Mouse (Mus musculus) megakaryocyte, adult 5-6 weeks (primary cell): ENCODE results near the gene Ceacam19. TPM values are rescaled to one million over a fixed set of nuclear protein-coding genes. Genes with fewer than 3 reads are reported as not detected.
A peak's percentile ranks its signal among the peaks of the same experiment; 100 is the strongest.
"Not testable (repeated sequence)": the region's sequence is repeated elsewhere in the genome, so short reads cannot be mapped to it uniquely, and the experiment has no call there.

ENCODE experiments used
- ATAC-seq: 2 replicates; pipeline ENCODE4 v1.8.0; 2016; ENCODE audit warnings: mild to moderate bottlenecking, inconsistent platforms; ENCODE audit not compliant: poor library complexity, severe bottlenecking
- total RNA-seq, 2 experiments: library from RNA; stranded (forward) in 1 of 2; stranded (reverse) in 1 of 2; fragments of 153-499, 151-499 nt in 1 of 2; fragments of 221-1000, 200-1000 nt in 1 of 2; gene quantifications; 2 replicates each; pipeline versions ENCODE4 v1.2.3 to v1.2.4; 2015 to 2017

Ceacam19 gene
- 1.2 and 1.3 TPM in 2 replicates for total RNA-seq (2015)
- 1.6 and 2.4 TPM in 2 replicates for total RNA-seq (2017)

- peak; percentile 49; the same call in 1 of the 2 replicates for ATAC-seq
Observed at GRCm38 (mm10) chr7:19887849-19888248, at the start of gene Ceacam19. Gene Ceacam19, minus strand, starts transcription at chr7:19887965.

DNA sequence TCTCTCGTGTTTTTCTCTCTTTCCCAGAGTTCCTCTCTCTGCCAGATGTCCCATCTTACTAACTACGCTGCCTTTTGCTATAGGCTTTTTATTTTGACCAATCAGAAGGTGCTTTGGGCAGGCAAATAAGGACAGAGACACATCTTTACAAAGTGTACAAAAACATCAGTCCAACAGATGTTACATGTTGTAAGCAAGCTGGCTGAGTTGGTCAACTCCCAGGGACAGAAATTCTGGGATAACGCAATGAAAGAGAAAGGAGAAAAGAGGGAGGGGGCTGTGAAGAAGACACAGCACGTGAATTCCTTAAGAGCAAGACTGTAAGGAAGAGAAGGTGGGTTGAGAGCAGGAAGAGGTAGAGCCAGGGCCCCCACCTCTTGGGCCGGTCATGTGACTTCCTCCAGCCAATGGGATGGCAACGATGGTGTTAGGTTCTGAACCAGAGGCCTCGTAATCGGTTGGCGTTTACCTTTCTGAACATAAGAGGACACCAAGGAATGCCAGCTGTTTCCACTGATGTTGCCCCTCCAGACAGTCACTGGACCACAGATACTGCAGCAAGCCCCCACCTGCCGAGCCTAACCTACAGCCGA lies 49.6 kb upstream of the Ceacam19 start:
- no peak for ATAC-seq

- ATAC-seq: no peak
Observed at GRCm38 (mm10) chr7:19935961-19936360, 48.2 kb upstream of the Ceacam19 start.

- ATAC-seq: peak; percentile 53
Observed at GRCm38 (mm10) chr7:19935171-19935751, 47.5 kb upstream of the Ceacam19 start.

GRCm38 (mm10) chr7:19932877-19933809 lies 45.4 kb upstream of the Ceacam19 start:
- peak; percentile 59 for ATAC-seq

GRCm38 (mm10) chr7:19932133-19932876 lies 44.5 kb upstream of the Ceacam19 start:
- peak; percentile 26; the same call in 1 of the 2 replicates for ATAC-seq

- not testable (repeated sequence) for ATAC-seq
Observed at GRCm38 (mm10) chr7:19930481-19930880, 42.7 kb upstream of the Ceacam19 start.

- no peak for ATAC-seq
Observed at GRCm38 (mm10) chr7:19928486-19928885, 40.7 kb upstream of the Ceacam19 start.

DNA sequence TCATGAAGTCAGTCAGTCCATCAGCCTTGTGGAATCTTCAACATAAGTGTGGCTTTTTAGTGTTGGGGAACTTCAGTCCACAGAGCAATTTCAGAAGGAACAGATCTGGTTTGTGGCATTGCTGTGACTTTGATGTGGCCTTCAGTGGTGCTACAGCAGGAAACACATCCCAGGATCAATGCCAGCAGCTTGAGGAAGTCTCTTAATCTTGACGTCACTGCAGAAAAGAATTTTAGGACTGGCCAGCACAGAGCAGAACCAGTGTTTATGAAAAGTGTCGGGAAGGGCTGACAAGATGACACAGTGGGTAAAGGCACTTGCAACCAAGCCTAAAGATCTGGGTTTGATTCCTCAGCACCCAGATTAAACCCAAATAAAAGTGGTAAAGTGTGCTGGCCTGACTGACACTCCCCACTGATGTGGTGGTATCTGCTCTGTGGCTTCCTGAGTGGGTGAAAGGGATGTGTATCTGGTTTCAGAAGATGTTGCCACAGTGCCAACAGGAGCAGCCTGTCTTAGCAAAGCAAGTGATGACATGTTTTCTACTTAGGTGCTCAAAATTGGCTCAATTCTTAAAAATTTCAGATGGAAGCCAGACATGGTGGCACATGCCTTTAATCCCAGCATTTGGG lies 39.2 kb upstream of the Ceacam19 start:
- peak; percentile 72 for ATAC-seq

DNA sequence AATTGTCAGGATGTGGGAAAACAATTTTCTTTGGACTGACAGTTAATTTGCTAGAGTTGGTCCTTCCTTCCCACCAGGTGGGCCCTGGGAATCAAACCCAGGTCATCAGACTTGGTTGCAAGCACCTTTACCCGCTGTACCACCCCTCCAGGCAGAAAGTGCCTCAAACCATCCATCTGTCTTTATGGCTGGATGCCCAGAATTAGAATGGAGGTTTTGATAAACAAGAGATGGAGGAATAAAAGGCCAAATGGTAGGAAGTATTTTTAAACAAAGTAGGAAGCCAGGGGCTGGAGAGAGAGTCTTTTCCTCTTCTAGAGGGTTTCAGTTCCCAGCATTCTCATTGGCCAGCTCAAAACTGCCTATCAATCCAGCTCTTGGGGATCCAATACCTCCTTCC lies 37.6 kb upstream of the Ceacam19 start:
- ATAC-seq: no peak

GRCm38 (mm10) chr7:19923797-19924196 lies 36.0 kb upstream of the Ceacam19 start:
- no peak for ATAC-seq

DNA sequence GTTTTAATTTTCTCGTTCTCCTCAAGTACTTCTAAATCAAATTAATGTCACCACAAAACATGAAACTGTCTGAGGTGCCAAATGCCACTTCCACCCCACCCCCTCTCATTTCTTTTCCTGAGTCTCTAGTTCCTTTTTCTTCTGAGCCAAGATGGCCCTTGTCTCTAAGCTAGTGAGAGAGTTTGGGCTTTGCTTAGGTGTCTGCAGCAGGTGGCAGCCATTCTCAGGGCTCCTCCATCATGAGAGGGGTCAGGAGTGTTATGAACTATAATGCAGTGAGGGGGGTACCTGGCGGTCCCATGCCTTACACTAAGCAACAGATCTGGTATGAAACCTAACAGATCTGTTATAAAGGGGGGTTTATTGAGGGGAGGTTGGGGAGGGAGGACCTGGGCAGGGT lies 35.6 kb upstream of the Ceacam19 start:
- peak; percentile 41; the same call in 1 of the 2 replicates for ATAC-seq

DNA sequence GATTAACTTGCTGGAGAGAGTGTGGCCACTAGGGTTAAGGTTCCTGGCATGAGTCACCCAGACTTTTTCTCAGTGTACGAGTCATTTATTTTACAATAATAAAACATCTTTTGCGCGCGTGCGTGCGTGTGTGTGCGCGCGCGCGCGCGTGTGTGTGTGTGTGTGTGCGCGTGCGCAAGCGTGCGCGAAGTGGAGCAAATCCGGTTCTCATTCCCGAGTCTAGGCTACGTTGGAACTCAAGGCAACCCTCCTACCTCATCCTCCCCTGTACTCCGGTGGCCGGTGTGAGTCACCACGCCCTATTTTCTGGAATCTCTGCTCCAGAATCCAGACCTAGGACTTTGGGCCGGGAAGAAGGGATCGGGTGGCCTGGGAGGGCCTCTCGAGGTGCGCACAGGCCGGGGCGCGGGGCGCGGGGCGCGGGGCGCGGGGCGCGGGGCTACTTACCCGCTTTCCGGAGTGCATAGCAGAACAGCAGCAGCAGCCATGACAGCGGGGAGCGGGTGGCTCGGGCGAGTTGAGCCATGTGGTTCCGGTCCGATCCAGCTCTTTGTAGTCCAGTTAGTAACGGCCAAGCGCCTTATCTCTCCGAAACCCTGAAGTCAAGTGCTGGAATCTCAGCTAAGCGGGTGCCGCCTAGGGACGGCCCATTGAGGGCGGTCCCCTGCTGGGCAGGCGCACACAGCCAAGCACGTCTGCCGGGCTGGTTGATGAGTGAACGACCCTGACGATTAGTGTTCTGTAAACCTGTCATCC lies 32.9 kb upstream of the Ceacam19 start, which contains the start of gene Pvr:
Gene Pvr, minus strand, starts transcription at position 655 of the 756 bp plus-strand sequence.
- peak; percentile 79 for ATAC-seq

DNA sequence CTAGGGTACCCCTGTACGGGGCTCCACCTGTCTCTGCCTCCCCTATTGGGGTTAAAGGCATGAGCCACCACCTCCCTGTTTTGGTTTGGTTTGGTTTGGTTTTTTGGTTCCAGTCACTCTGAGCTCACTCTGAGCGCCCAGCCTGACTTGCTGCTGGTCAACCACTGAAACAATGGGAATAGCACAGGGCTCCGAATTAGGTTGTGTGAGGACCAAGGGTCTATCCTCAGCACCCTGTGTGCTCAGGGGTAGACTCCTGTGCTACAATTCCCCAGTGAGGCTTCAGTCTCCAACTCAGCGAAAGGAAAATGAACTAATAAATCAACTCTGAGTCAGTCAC lies 32.4 kb upstream of the Ceacam19 start:
- ATAC-seq: no peak

DNA sequence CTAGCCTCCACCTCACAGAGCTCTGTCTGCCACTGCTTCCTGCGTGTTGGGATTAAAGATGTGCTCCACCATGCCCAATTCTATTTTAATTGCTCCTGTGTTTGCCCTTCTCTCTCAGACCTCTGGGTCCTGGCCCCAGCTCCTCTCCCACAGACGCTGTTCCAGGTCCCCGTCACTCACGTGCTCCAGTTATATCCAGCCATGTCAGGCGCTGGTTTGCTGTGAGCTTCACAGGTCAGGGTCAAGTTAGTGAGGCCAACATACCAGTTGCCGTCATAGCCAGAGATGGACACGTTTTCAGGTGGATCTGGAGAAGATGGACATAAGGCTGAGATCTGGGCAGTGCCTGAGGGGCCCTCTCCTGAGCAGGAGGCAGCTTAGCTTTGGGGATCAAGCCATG lies 26.8 kb upstream of the Ceacam19 start:
- no peak for ATAC-seq

DNA sequence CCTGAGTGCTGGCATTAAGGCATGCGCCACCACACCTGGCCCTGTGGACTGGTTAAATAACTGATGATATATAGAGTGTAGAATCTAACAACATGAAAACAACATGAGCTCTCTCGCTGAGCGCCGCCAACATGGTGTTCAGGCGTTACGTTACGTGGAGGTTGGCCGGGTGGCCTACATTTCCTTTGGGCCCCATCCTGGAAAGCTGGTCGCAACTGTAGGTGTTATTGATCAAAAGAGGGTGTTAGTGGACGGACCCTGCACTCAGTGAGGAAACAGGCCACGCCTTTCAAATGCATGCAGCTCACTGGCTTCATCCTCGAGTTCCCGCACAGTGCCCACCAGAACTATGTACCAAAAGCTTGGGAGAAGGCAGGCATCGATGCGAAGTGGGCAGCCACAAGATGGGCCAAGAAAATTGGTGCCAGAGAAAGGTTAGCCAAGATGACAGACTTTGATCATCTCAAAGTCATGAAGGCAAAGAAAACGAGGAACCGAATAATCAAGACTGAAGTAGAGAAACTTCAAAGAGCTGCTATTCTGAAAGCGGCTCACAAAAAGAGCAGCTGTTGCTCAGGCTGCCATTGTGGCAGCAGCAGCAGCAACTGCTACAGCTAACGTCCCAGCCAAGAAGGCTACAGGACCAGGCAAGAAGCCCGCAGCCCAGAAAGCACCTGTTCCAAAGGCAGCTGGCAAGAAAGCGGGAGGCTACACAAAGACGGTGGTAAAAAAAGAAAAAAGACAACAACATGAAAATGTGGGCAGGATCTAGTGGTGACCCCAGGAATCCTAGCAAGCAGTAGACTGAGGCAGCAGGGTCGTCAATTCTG lies 24.1 kb upstream of the Ceacam19 start:
- no peak for ATAC-seq

DNA sequence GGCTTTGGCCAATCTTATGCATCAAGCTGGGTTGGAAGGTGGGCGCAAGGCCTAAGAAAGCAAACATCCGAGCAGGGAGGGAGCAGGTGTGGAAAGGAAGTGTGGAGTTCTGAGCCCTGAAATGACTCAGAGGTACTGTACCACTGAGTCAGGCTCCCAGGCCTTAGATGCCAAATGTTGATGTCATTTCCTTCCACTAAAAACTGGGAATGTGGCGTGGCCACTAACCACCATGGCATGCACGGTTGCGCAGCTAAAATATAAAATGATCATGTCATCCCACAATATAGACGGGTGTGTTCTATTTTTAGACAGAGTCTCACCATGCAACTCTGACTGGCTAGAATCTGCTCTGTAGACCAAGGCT lies 23.5 kb upstream of the Ceacam19 start:
- ATAC-seq: no peak

DNA sequence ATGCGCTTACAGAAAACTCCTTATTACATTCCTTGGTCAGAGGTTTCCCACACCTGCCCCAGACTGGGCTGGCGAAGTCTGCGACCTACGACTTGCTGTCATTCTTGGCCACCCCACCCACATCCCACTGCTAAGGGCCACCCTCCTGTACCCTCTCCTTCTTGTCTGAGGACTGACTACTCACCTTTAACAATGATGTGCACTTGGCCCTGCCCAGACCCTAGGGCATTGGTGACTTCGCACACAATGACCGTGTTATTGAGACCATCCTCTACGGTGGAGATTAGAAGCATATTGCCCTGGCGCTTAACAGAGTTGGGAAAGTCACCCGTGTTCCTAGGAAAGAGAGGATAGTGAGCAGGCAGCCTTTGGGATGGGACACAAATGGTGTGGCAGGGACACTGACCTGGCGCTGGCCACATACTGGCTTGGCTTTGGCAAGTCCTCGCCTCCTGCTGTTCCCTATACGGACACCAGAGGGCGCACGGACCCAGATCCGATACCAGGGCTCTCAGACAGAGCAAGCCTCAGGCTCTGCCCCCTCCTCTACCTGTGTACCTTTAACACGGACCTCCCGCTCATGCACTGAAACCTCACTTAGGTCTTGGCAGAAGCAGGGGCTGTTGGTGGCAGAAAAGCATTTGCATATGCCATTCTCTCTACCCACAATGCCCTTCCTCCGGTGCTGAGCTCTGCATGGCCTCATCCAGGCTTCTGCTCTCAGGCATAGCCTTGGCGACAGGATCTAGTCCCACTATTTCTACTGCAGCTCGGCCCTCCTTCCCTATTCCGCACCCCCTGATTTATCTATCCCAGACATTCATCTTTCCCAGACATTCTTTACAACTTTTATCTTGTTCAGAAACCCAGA lies 22.9 kb upstream of the Ceacam19 start:
- peak; percentile 96 for ATAC-seq
